Mouse (Mus musculus): ENCODE results near the gene Dennd1a.

The Dennd1a gene

GRCm38 (mm10) chr2:37853878-37854435, 433.2 kb downstream of the Dennd1a start:
- no peak for DNase-seq

- no peak for DNase-seq
Observed at GRCm38 (mm10) chr2:37850626-37851025, 436.6 kb downstream of the Dennd1a start.

GRCm38 (mm10) chr2:37849357-37849756, 437.8 kb downstream of the Dennd1a start:
- DNase-seq: no peak

GRCm38 (mm10) chr2:37842719-37843118, 444.5 kb downstream of the Dennd1a start:
- DNase-seq: peak; percentile 57

- peak; percentile 73 for DNase-seq
Observed at GRCm38 (mm10) chr2:37842151-37842569, 445.0 kb downstream of the Dennd1a start.

GRCm38 (mm10) chr2:37839922-37840321, 447.3 kb downstream of the Dennd1a start:
- DNase-seq: no peak

- no peak for DNase-seq
Observed at GRCm38 (mm10) chr2:37838202-37838984, 448.8 kb downstream of the Dennd1a start.

GRCm38 (mm10) chr2:37837542-37837941, 449.6 kb downstream of the Dennd1a start:
- no peak for DNase-seq

- DNase-seq: no peak
Observed at GRCm38 (mm10) chr2:37836926-37837325, 450.3 kb downstream of the Dennd1a start.

- DNase-seq: no peak
Observed at GRCm38 (mm10) chr2:37832253-37832652, 454.9 kb downstream of the Dennd1a start.

GRCm38 (mm10) chr2:37829758-37830275, 457.4 kb downstream of the Dennd1a start:
- peak; percentile 33 for DNase-seq

GRCm38 (mm10) chr2:37823826-37824225, 463.4 kb downstream of the Dennd1a start:
- DNase-seq: no peak

- no peak for DNase-seq
Observed at GRCm38 (mm10) chr2:37822122-37822521, 465.1 kb downstream of the Dennd1a start.

GRCm38 (mm10) chr2:37819526-37820152, 467.6 kb downstream of the Dennd1a start:
- no peak for DNase-seq

- no peak for DNase-seq
Observed at GRCm38 (mm10) chr2:37818761-37819525, 468.2 kb downstream of the Dennd1a start.

GRCm38 (mm10) chr2:37815676-37816075, 471.5 kb downstream of the Dennd1a start:
- DNase-seq: peak; percentile 81

GRCm38 (mm10) chr2:37814820-37815361, 472.3 kb downstream of the Dennd1a start:
- DNase-seq: no peak

GRCm38 (mm10) chr2:37812401-37812800, 474.8 kb downstream of the Dennd1a start:
- no peak for DNase-seq

- DNase-seq: no peak
Observed at GRCm38 (mm10) chr2:37811682-37812081, 475.5 kb downstream of the Dennd1a start.

- DNase-seq: peak; percentile 87
Observed at GRCm38 (mm10) chr2:37802610-37803212, 484.5 kb downstream of the Dennd1a start.

- DNase-seq: no peak
Observed at GRCm38 (mm10) chr2:37801687-37802086, 485.5 kb downstream of the Dennd1a start.

GRCm38 (mm10) chr2:37799137-37799536, 488.1 kb downstream of the Dennd1a start:
- no peak for DNase-seq

All from embryo, embryonic 11 days (tissue).